Mouse (Mus musculus) urinary bladder, postnatal 10 days (tissue): ENCODE results near the gene Esp23.
"Not testable (repeated sequence)": the region's sequence is repeated elsewhere in the genome, so short reads cannot be mapped to it uniquely, and the experiment has no call there.

ENCODE experiments used
- DNase-seq: peaks from one replicate; pipeline ENCODE4 v3.0.0; 2022; ENCODE audit warnings: low spot score

Esp23 gene

GRCm38 (mm10) chr17:39076937-39077336, at the start of gene Esp23:
Esp23 (minus strand) TSS chr17:39077037.
- DNase-seq = no peak

GRCm38 (mm10) chr17:39107126-39107525, 30.3 kb upstream of the Esp23 start:
- DNase-seq = not testable (repeated sequence)

- no peak for DNase-seq
Observed at GRCm38 (mm10) chr17:39095034-39095433, 18.2 kb upstream of the Esp23 start, which contains the start of gene Esp22. Esp22 (plus strand) TSS chr17:39095334.

- DNase-seq = no peak
Observed at GRCm38 (mm10) chr17:39063641-39064040, 13.2 kb downstream of the Esp23 start.

GRCm38 (mm10) chr17:39043241-39043640, 33.6 kb downstream of the Esp23 start, which contains the start of gene Gm21903:
Gm21903 (minus strand) TSS chr17:39043341.
- no peak for DNase-seq

- not testable (repeated sequence) for DNase-seq
Observed at GRCm38 (mm10) chr17:39036395-39036794, 40.4 kb downstream of the Esp23 start, which contains the start of gene Esp24. Esp24 (plus strand) TSS chr17:39036695.
